Mouse (Mus musculus): ENCODE measurements around the gene Wfs1. TPM values are rescaled to one million over a fixed set of nuclear protein-coding genes. Genes with fewer than 3 reads are reported as not detected.
A peak's percentile ranks its signal among the peaks of the same experiment; 100 is the strongest.

The Wfs1 gene
- polyA plus RNA-seq (2015; fragmentation: Nextera tagmentation; extraction: Ambion mirVana), result 12.5 and 13.3 TPM in 2 replicates

DNA sequence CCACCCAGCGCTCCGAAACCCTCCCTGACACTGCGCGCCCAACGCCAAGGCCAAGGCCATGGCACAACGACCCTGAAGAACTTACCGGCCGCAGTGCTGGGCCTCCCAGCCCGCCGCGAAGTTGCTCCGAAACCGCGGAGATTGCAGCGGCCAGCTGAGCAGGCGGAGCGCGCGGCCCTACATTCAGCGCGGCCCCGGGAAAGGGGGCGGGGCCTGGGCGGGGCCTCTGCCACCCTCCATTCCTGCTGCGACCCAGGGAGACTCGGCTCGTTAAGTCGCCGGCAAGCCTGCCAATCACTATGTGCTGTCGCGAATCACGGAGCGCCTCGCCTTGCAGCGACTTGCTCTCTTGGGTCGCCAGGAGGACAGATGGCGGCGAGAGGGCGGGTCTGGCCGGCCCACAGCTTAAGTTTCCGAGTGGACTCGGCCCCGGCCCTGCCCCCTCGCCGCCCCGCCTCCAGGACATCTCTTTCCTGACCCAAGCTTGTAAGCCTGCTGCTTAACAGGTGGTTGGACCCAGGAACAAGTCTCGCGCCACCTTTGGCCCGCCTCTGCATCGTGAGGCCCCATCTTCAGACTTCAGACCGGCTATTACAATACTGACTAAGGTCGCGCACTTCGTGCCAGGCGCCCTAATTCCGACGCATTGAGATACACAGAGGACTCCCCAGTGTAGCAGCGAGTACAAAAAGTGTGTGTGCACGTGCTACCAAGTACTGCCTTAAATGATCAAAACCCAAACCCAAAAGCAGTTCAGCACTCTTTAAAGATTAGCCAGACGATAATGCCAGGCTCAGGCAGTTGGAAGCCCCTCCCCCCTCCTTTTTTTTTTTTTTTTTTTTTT lies at the start of gene Wfs1:
Gene Wfs1, minus strand, starts transcription at position 425 of the 844 bp plus-strand sequence.
- ATAC-seq (ENCODE audit: insufficient number of reproducible peaks, low FRiP score, low TSS enrichment, low read depth), result peak; percentile 97
- Histone ChIP-seq H3K4me1 (peaks cover 11% of the 10 kb centered on the region), H3K4me2 (replicated peaks) (peak within 1 kb of the TSS; percentile 91), H3K27me3 (no peaks in the 10 kb centered on the region), H3K27ac (replicated peaks) (peak within 1 kb of the TSS; percentile 22; the same call in 1 of the 2 replicates), H3K9ac (peak within 1 kb of the TSS; percentile 55), H3K36me3 (no peaks in the 10 kb centered on the region), H3K4me3 (replicated peaks) (peak within 1 kb of the TSS; percentile 75), H3K9me3 (replicated peaks) (no peaks in the 10 kb centered on the region)
- under 1% methylated on average over 60 of the region's 60 CpGs for WGBS

DNA sequence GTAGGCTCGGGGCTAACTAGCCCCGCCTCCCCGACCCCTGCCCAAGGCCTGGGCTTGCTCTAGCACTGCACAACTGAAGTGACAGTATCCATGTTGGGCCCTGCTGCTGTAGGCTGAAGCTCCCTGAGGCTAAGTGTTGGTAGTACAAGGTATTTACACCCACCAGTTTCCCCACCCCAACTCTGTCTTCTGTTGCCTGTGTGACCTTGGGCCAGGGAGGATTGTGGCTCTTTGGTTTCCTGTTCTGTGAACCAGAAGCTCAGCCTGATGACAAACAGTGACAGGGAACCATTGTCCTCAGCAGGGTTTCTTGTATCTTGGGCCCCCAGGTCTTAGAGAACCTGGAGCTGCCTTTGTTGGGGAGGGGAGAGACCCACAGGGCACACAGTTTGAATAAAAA lies 47.9 kb upstream of the Wfs1 start:
- Histone ChIP-seq H3K9ac (no peak overlapping the region), H3K36me3 (no peaks in the 10 kb centered on the region), H3K4me2 (replicated peaks) (no peak overlapping the region), H3K27ac (replicated peaks) (no peak overlapping the region), H3K4me3 (replicated peaks) (no peak overlapping the region), H3K4me1 (no peaks in the 10 kb centered on the region), H3K9me3 (replicated peaks) (no peaks in the 10 kb centered on the region), H3K27me3 (peaks cover 18% of the 10 kb centered on the region)
- WGBS, result 52% methylated on average over 3 of the region's 3 CpGs
- no peak for ATAC-seq (ENCODE audit: insufficient number of reproducible peaks, low FRiP score, low TSS enrichment, low read depth)

GRCm38 (mm10) chr5:37035896-37036295 lies 46.9 kb upstream of the Wfs1 start:
- no peak for ATAC-seq (ENCODE audit: insufficient number of reproducible peaks, low FRiP score, low TSS enrichment, low read depth)
- Histone ChIP-seq H3K9me3 (replicated peaks) (no peaks in the 10 kb centered on the region), H3K27me3 (peaks cover 20% of the 10 kb centered on the region), H3K4me1 (no peaks in the 10 kb centered on the region), H3K4me3 (replicated peaks) (no peak overlapping the region), H3K27ac (replicated peaks) (no peak overlapping the region), H3K9ac (no peak overlapping the region), H3K36me3 (no peaks in the 10 kb centered on the region), H3K4me2 (replicated peaks) (no peak overlapping the region)
- 83% methylated on average over 6 of the region's 6 CpGs for WGBS

DNA sequence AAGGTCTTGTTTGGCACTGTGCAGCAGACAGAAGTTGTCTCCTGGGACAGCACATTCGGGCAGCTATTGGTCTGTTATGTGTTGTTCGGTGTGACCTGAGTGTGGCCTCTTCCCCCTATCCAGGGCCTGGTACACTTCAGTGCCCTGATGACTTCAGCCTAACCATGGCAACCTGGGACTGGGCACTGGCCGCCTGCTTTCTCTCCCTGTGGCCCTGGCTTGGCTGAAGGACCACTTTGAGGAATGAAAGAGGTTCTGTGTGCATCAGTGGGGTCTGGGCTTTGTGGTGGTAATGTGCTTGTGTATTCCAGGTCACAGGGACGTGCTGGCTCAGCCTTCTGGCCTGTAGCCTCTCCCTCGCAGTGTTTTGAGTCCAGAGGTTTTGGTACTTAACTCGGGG lies 46.2 kb upstream of the Wfs1 start:
- H3K4me3 ChIP-seq (replicated peaks), result no peak overlapping the region
- H3K36me3 ChIP-seq, result no peaks in the 10 kb centered on the region
- H3K27ac ChIP-seq (replicated peaks), result no peak overlapping the region
- peaks cover 25% of the 10 kb centered on the region for H3K27me3 ChIP-seq
- 69% methylated on average over 6 of the region's 6 CpGs for WGBS
- no peak for ATAC-seq (ENCODE audit: insufficient number of reproducible peaks, low FRiP score, low TSS enrichment, low read depth)
- H3K9ac ChIP-seq, result no peak overlapping the region
- no peaks in the 10 kb centered on the region for H3K9me3 ChIP-seq (replicated peaks)
- no peaks in the 10 kb centered on the region for H3K4me1 ChIP-seq
- no peak overlapping the region for H3K4me2 ChIP-seq (replicated peaks)

DNA sequence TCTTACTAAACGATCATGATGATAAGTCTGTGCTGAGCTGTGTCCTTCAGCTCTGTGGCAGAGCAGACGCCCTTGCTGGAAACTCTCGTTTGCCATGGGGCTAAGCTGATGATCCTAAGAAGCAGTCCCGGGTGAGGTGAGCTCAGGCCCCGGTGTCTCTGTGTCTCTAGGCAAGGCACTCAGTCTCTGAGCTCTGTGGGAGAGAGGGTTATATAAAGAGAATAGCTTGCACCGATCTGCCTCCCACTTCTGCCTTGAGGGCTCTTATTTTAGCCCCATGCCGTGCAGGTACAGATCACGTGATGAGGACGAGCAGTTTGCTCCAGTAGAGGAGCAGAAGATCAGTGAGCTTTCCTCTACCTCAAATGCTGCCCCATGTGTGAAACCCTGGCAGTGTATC lies 41.7 kb upstream of the Wfs1 start:
- Histone ChIP-seq H3K4me1 (peaks cover 18% of the 10 kb centered on the region), H3K9me3 (replicated peaks) (no peaks in the 10 kb centered on the region), H3K9ac (no peak overlapping the region), H3K4me2 (replicated peaks) (no peak overlapping the region), H3K36me3 (no peaks in the 10 kb centered on the region), H3K27me3 (peaks cover 66% of the 10 kb centered on the region), H3K4me3 (replicated peaks) (no peak overlapping the region), H3K27ac (replicated peaks) (no peak overlapping the region)
- WGBS, result 38% methylated on average over 9 of the region's 9 CpGs
- no peak for ATAC-seq (ENCODE audit: insufficient number of reproducible peaks, low FRiP score, low TSS enrichment, low read depth)

DNA sequence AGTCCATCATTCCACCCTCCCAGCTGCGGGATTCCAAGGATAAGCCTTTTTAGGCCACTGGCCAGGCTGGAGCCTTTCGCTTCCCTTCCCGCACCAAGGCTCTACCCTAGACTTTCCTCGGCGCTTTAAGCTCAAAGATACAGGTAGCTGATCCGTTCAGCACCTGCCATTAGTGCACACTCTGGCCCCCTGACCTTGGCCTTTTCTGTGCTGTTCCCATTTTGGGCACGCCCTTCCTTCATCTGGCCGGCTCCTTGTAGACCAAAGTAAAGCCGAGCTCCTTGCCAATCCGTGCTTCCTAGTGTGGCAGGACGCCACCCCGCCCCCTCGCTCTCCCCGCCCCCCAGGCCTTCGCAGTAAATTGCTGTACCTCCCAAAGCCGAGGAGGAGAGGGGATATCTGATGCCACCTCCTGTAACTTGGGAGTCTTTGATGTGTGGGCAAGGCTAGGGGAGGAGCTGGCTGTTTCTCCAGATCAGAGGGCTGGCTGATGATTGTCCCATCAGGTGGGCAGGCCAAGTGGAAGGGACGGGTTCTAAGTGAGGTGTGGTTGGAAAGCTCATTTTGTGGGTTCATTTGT lies 40.4 kb upstream of the Wfs1 start:
- no peaks in the 10 kb centered on the region for H3K36me3 ChIP-seq
- peak overlapping the region; percentile 99 for H3K4me2 ChIP-seq (replicated peaks)
- H3K4me3 ChIP-seq (replicated peaks), result peak overlapping the region; percentile 57
- H3K9ac ChIP-seq, result no peak overlapping the region
- 0% methylated on average over 17 of the region's 17 CpGs for WGBS
- no peak overlapping the region for H3K27ac ChIP-seq (replicated peaks)
- H3K9me3 ChIP-seq (replicated peaks), result no peaks in the 10 kb centered on the region
- H3K4me1 ChIP-seq, result peaks cover 18% of the 10 kb centered on the region
- peaks cover 73% of the 10 kb centered on the region for H3K27me3 ChIP-seq
- ATAC-seq (ENCODE audit: insufficient number of reproducible peaks, low FRiP score, low TSS enrichment, low read depth), result peak; percentile 35; the same call in 1 of the 2 replicates

GRCm38 (mm10) chr5:37028486-37029311 lies 39.7 kb upstream of the Wfs1 start:
- no peaks in the 10 kb centered on the region for H3K9me3 ChIP-seq (replicated peaks)
- H3K9ac ChIP-seq, result no peak overlapping the region
- peak overlapping the region; percentile 99 for H3K4me2 ChIP-seq (replicated peaks)
- H3K4me3 ChIP-seq (replicated peaks), result peak overlapping the region; percentile 57
- H3K27me3 ChIP-seq, result peaks cover 80% of the 10 kb centered on the region
- peaks cover 18% of the 10 kb centered on the region for H3K4me1 ChIP-seq
- WGBS, result under 1% methylated on average over 68 of the region's 72 CpGs
- peak; percentile 55 for ATAC-seq (ENCODE audit: insufficient number of reproducible peaks, low FRiP score, low TSS enrichment, low read depth)
- no peaks in the 10 kb centered on the region for H3K36me3 ChIP-seq
- H3K27ac ChIP-seq (replicated peaks), result no peak overlapping the region

DNA sequence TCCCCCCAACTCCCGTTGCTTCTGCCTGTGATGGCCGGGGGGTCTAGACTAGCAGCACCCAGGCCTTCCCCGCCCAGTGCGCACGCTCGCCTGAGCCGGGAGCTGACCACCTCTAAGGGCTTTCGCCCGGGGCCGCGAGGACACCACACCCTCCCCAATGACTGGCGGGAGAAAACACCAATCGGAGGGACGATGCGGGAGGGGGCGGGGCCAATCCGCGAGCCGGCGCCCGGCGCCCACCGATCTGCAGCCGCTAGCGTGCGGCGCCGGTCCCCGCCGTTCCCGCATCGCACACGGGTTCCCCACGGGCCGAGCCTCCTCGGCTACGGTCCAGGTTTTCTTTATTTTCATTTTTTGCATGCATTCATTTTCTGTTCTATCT lies 39.1 kb upstream of the Wfs1 start:
- Histone ChIP-seq H3K36me3 (no peaks in the 10 kb centered on the region), H3K4me3 (replicated peaks) (peak overlapping the region; percentile 57), H3K4me1 (peaks cover 18% of the 10 kb centered on the region), H3K9me3 (replicated peaks) (no peaks in the 10 kb centered on the region), H3K27ac (replicated peaks) (no peak overlapping the region), H3K4me2 (replicated peaks) (peak overlapping the region; percentile 99), H3K9ac (no peak overlapping the region), H3K27me3 (peaks cover 86% of the 10 kb centered on the region)
- peak; percentile 71; the same call in 1 of the 2 replicates for ATAC-seq (ENCODE audit: insufficient number of reproducible peaks, low FRiP score, low TSS enrichment, low read depth)
- WGBS, result under 1% methylated on average over 37 of the region's 37 CpGs

GRCm38 (mm10) chr5:37027701-37028100 lies 38.7 kb upstream of the Wfs1 start:
- H3K4me1 ChIP-seq, result peaks cover 18% of the 10 kb centered on the region
- no peak overlapping the region for H3K27ac ChIP-seq (replicated peaks)
- no peak for ATAC-seq (ENCODE audit: insufficient number of reproducible peaks, low FRiP score, low TSS enrichment, low read depth)
- no peak overlapping the region for H3K9ac ChIP-seq
- no peaks in the 10 kb centered on the region for H3K9me3 ChIP-seq (replicated peaks)
- H3K36me3 ChIP-seq, result no peaks in the 10 kb centered on the region
- 14% methylated on average over 13 of the region's 13 CpGs for WGBS
- H3K27me3 ChIP-seq, result peaks cover 84% of the 10 kb centered on the region
- peak overlapping the region; percentile 99 for H3K4me2 ChIP-seq (replicated peaks)
- peak overlapping the region; percentile 57 for H3K4me3 ChIP-seq (replicated peaks)

GRCm38 (mm10) chr5:37017222-37017621 lies 28.2 kb upstream of the Wfs1 start:
- Histone ChIP-seq H3K9me3 (replicated peaks) (no peaks in the 10 kb centered on the region), H3K4me3 (replicated peaks) (no peak overlapping the region), H3K4me2 (replicated peaks) (no peak overlapping the region), H3K4me1 (no peaks in the 10 kb centered on the region), H3K27me3 (no peaks in the 10 kb centered on the region; the same call in 1 of the 2 replicates), H3K36me3 (no peaks in the 10 kb centered on the region), H3K9ac (no peak overlapping the region), H3K27ac (replicated peaks) (no peak overlapping the region)
- ATAC-seq (ENCODE audit: insufficient number of reproducible peaks, low FRiP score, low TSS enrichment, low read depth), result no peak
- 70% methylated on average over 3 of the region's 3 CpGs for WGBS

Data from embryonic facial prominence, embryonic 15.5 days (tissue).